17 mouse cellular contexts compared by ENCODE assay signal in the genomic region with DNA sequence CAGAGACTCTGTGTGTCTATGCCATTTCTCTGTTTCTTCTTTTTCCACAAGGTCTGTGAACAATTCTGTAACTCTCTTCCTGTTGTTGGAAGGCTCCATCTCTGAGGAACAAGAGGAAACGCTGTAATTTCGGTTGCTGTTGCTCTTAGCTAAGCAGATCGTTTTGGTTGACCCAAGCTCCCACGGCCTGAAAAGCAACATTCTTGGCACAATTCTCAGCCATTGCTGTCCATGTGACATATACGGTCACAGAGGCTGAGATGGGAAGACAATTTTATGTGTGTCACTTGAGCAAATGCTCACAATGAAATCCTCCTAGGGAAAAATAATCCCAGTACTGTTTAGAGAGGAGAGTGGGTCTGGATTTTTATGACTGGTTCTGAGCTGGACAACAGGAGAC.
DNase-seq lines count a peak whose midpoint lies in the region; ATAC-seq and TF ChIP-seq lines count a peak whose summit lies in the region.
"Had no signal": no experiment of that assay in that cellular context is flagged by ENCODE, and none has a peak within 500 bp of the region (broad histone marks: within the 10 kb centered on the region; RNA-seq: fewer than 3 reads in every experiment).

No protein-coding gene starts in this region.

- no peak overlapping the region for H3K4me2 ChIP-seq in kidney, embryonic 16.5 days (replicated peaks; ENCODE audit: low read depth, low read length)
- no peak overlapping the region for H3K4me2 ChIP-seq in stomach, postnatal 0 days (replicated peaks; ENCODE audit: low read depth)
- H3K4me2 ChIP-seq in hindbrain, embryonic 12.5 days (replicated peaks): no peak overlapping the region
- H3K4me2 ChIP-seq: limb, embryonic 13.5 days; neural tube, embryonic 13.5 days had no signal

- H3K4me1 ChIP-seq in kidney, embryonic 16.5 days (ENCODE audit: insufficient read depth, low read length): peaks cover 11% of the 10 kb centered on the region; the same call in 1 of the 2 replicates
- H3K4me1 ChIP-seq in spleen, adult 2 months (ENCODE audit: control insufficient read depth, insufficient read depth, insufficient read length): peaks cover 11% of the 10 kb centered on the region
- H3K4me1 ChIP-seq in stomach, postnatal 0 days (replicated peaks; ENCODE audit: control insufficient read depth, insufficient read depth): no peaks in the 10 kb centered on the region
- peaks cover 8% of the 10 kb centered on the region; the same call in 1 of the 2 replicates for H3K4me1 ChIP-seq in hindbrain, embryonic 12.5 days
- H3K4me1 ChIP-seq: limb, embryonic 13.5 days; neural tube, embryonic 13.5 days had no signal

- no peak overlapping the region for H3K27ac ChIP-seq in kidney, embryonic 16.5 days (ENCODE audit: low read length)
- H3K27ac ChIP-seq in spleen, adult 2 months (ENCODE audit: insufficient read depth, low read length): 0 out of 2 replicates have a peak overlapping the region, but pooled peaks have one; percentile 12
- 0 out of 2 replicates have a peak overlapping the region, but pooled peaks have one; percentile 37 for H3K27ac ChIP-seq in stomach, postnatal 0 days (replicated peaks)
- H3K27ac ChIP-seq in hindbrain, embryonic 12.5 days: no peak overlapping the region
- H3K27ac ChIP-seq: limb, embryonic 13.5 days; neural tube, embryonic 13.5 days had no signal

- H3K27me3 ChIP-seq in kidney, embryonic 16.5 days (ENCODE audit: insufficient read depth, low read length): no peaks in the 10 kb centered on the region
- H3K27me3 ChIP-seq in spleen, adult 2 months (ENCODE audit: control insufficient read depth, insufficient read depth, low read length): no peaks in the 10 kb centered on the region
- H3K27me3 ChIP-seq in stomach, postnatal 0 days (ENCODE audit: control insufficient read depth, insufficient read depth, low read length): no peaks in the 10 kb centered on the region
- H3K27me3 ChIP-seq in hindbrain, embryonic 12.5 days: no peaks in the 10 kb centered on the region
- H3K27me3 ChIP-seq: limb, embryonic 13.5 days; neural tube, embryonic 13.5 days had no signal

- no peak overlapping the region for H3K9ac ChIP-seq in kidney, embryonic 16.5 days (replicated peaks; ENCODE audit: low read length)
- no peak overlapping the region for H3K9ac ChIP-seq in stomach, postnatal 0 days (ENCODE audit: low read length)
- no peak overlapping the region for H3K9ac ChIP-seq in hindbrain, embryonic 12.5 days
- H3K9ac ChIP-seq: limb, embryonic 13.5 days; neural tube, embryonic 13.5 days had no signal

- H3K4me3 ChIP-seq in kidney, embryonic 16.5 days (ENCODE audit: low read length): no peak overlapping the region
- H3K4me3 ChIP-seq in spleen, adult 2 months (ENCODE audit: extremely low read depth, insufficient read depth, insufficient read length): no peak overlapping the region
- no peak overlapping the region for H3K4me3 ChIP-seq in stomach, postnatal 0 days (ENCODE audit: low read depth, low read length)
- H3K4me3 ChIP-seq in hindbrain, embryonic 12.5 days: no peak overlapping the region
- H3K4me3 ChIP-seq: erythroblast, embryonic 14.5 days; limb, embryonic 13.5 days; neural tube, embryonic 13.5 days had no signal

- H3K9me3 ChIP-seq in kidney, embryonic 16.5 days (ENCODE audit: low read length): peaks cover 10% of the 10 kb centered on the region
- H3K9me3 ChIP-seq in stomach, postnatal 0 days (ENCODE audit: control insufficient read depth, low read length): no peaks in the 10 kb centered on the region
- peaks cover 9% of the 10 kb centered on the region; the same call in 1 of the 2 replicates for H3K9me3 ChIP-seq in hindbrain, embryonic 12.5 days (replicated peaks)
- H3K9me3 ChIP-seq: neural tube, embryonic 13.5 days had no signal

- 19% methylated on average over 5 of the region's 5 CpGs for WGBS in kidney, embryonic 16.5 days
- WGBS in spleen, adult 2 months: 56% methylated on average over 5 of the region's 5 CpGs
- 61% methylated on average over 5 of the region's 5 CpGs for WGBS in stomach, postnatal 0 days
- WGBS in hindbrain, embryonic 12.5 days: 84% methylated on average over 5 of the region's 5 CpGs

- TF ChIP-seq CTCF in spleen, adult 2 months (IDR thresholded peaks at IDR 0.05; ENCODE audit: extremely low read depth, insufficient read depth, insufficient read length, insufficient replicate concordance): no peak
- TF ChIP-seq CTCF in stomach, postnatal 0 days (IDR thresholded peaks at IDR 0.05; ENCODE audit: low read depth): no peak

- TF ChIP-seq POLR2A in spleen, adult 2 months (IDR thresholded peaks at IDR 0.05; ENCODE audit: low read depth, low read length): no peak

- no peak for ATAC-seq in kidney, embryonic 16.5 days (ENCODE audit: low FRiP score, low TSS enrichment)
- ATAC-seq in granulocyte monocyte progenitor cell, adult 5-6 weeks (replicated peaks; ENCODE audit: poor library complexity, severe bottlenecking): peak; percentile 42
- ATAC-seq in stomach, postnatal 0 days (ENCODE audit: low FRiP score, low TSS enrichment): no peak
- ATAC-seq in hindbrain, embryonic 12.5 days (ENCODE audit: low FRiP score): no peak
- ATAC-seq: forebrain, embryonic 16.5 days; lung, postnatal 0 days had no signal

- H3K36me3 ChIP-seq in kidney, embryonic 16.5 days (ENCODE audit: insufficient read depth, low read length): peaks cover 7% of the 10 kb centered on the region
- H3K36me3 ChIP-seq in spleen, adult 2 months (ENCODE audit: control insufficient read depth, insufficient read depth, low read length): peaks cover 14% of the 10 kb centered on the region
- no peaks in the 10 kb centered on the region for H3K36me3 ChIP-seq in stomach, postnatal 0 days (ENCODE audit: control insufficient read depth, insufficient read depth, low read length)
- 0 out of 2 replicates have a peak, but pooled peaks cover 7% of the 10 kb centered on the region for H3K36me3 ChIP-seq in hindbrain, embryonic 12.5 days

- TF ChIP-seq EP300 in stomach, postnatal 0 days (optimal IDR thresholded peaks at IDR 0.05): no peak

- DNase-seq in kidney, adult 11 months: peak; percentile 23
- DNase-seq in spleen, adult 2 months (ENCODE audit: low read depth in 1 of 2, low spot score in 2 of 2): no peak
- DNase-seq in spleen, adult 18-20 months: no peak
- no peak for DNase-seq in stomach, postnatal 0 days (ENCODE audit: low spot score)
- DNase-seq: adrenal gland, postnatal 14 days; cerebellum, adult 9-11 months; embryo, embryonic 11 days; heart, postnatal 36 days; layer of hippocampus, adult 9-11 months had no signal

Comparison
In these comparisons a context has a peak if more than half of its experiments do, and no peak if none do; other contexts are left out.
1. H3K27ac ChIP-seq: peak in spleen, adult 2 months (single experiment) and stomach, postnatal 0 days (single experiment); none in kidney, embryonic 16.5 days (single experiment) and hindbrain, embryonic 12.5 days (single experiment).